Mouse (Mus musculus) heart, postnatal 25 days (tissue): ENCODE results near the gene Tchhl1. TPM values are rescaled to one million over a fixed set of nuclear protein-coding genes. Genes with fewer than 3 reads are reported as not detected.
"Not testable (repeated sequence)": the region's sequence is repeated elsewhere in the genome, so short reads cannot be mapped to it uniquely, and the experiment has no call there.

Source experiments
- DNase-seq: peaks from one replicate; pipeline ENCODE4 v3.0.0; 2022; ENCODE audit warnings: low spot score
- intact Hi-C: fragments of 180-260 bp; cut with DNase I; formaldehyde crosslinking; loops from one replicate; pipeline ENCODE4 v1.15.1; 2025
- total RNA-seq, 2 experiments: library from RNA; stranded (reverse); gene quantifications; 2 replicates each; pipeline ENCODE4 v1.2.3; 2021

Tchhl1 gene
- total RNA-seq = not detected

DNA sequence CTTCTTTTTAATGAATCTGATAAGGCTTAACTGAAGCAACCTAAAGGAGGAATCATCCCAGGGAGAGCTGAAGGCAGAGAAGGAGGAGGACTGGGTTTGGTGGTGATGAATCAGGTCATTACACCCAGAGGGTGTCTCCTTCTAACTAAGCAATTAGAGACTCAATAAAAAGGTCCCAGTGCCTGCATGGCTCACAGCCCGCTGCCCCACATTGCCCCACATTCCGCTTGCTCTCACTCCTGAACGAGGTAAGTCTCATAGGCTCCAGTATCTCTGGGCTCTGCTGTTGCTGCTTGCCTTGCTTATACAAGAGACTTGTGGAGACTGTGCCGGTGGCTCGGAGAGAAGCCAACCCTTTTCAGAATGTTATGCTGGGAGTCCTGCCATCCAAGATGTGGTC lies at the start of gene Tchhl1:
TSS of gene Tchhl1 (plus strand) at position 194 of the 400 bp plus-strand sequence.
- intact Hi-C loops = no loop called here
- DNase-seq = no peak

DNA sequence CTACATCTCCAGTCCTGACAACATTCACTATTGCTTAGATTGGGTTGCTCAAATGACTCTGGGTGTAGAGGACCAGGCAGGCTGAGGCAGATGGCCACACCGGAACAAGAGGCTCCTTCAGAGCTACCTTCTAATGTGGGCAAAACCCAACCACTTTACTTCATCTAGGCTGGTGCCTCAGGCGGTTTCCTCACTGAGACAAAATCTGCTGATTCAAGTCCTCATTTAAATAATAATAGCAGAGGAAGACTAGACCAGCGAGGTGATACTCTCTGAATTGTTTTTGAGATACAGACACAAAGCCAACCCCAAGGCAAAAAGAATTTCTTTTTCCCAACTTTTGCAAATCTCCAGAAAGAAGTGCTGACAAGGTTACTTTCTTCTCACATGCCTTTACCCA lies 36.9 kb upstream of the Tchhl1 start:
- intact Hi-C loops = no loop called here

GRCm38 (mm10) chr3:93442030-93442429 lies 26.5 kb upstream of the Tchhl1 start, which contains the start of gene Tchh:
TSS of gene Tchh (plus strand) at chr3:93442330.
- DNase-seq = no peak
- intact Hi-C loops = no loop called here

More for the DNA sequence above, 36.9 kb upstream of the Tchhl1 start:
- no peak for DNase-seq

DNA sequence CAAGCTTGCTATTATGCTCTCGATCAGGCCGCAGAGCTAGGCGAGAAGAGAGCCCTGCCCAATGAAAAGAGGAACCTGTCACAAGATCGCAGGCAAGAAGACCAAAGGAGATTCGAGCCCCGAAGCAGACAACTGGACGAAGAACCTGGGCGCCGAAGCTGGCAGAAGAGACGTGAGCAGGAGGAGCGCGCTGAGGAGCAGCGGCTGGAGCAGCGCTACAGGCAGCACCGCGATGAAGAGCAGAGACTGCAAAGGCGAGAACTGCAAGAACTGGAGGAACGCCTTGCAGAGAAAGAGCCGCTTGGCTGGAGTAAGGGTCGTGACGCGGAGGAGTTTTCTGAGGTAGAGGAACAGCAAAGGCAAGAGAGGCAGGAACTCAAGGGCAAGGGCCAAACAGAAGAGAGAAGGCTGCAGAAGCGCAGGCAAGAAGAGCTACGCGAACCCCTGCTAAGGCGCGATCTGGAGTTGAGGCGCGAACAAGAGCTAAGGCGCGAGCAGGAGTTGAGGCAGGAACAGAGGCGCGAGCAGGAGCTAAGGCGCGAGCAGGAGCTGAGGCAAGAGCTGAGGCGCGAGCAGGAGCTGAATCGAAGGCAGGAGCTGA lies 25.0 kb upstream of the Tchhl1 start:
- intact Hi-C loops = no loop called here
- DNase-seq = no peak

- intact Hi-C loops = no loop called here
- DNase-seq = peak; percentile 36
Observed at GRCm38 (mm10) chr3:93444343-93445164, 24.0 kb upstream of the Tchhl1 start.

GRCm38 (mm10) chr3:93445165-93445705 lies 23.3 kb upstream of the Tchhl1 start:
- intact Hi-C loops = no loop called here
- no peak for DNase-seq

GRCm38 (mm10) chr3:93446128-93446755 lies 22.3 kb upstream of the Tchhl1 start:
- intact Hi-C loops = no loop called here
- no peak for DNase-seq

DNA sequence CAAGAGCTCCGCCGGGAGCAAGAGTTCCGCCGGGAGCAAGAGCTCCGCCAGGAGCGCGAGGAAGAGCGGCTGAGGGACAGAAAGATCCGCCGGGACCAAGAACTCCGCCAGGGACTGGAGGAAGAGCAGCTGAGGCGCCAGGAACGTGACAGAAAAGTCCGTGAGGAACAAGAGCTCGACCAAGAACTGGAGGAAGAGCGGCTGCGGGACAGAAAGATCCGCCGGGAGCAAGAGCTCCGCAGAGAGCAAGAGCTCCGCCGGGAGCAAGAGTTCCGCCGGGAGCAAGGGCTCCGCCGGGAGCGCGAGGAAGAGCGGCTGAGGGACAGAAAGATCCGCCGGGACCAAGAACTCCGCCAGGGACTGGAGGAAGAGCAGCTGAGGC lies 21.8 kb upstream of the Tchhl1 start:
- intact Hi-C loops, DNase-seq: not testable (repeated sequence)

DNA sequence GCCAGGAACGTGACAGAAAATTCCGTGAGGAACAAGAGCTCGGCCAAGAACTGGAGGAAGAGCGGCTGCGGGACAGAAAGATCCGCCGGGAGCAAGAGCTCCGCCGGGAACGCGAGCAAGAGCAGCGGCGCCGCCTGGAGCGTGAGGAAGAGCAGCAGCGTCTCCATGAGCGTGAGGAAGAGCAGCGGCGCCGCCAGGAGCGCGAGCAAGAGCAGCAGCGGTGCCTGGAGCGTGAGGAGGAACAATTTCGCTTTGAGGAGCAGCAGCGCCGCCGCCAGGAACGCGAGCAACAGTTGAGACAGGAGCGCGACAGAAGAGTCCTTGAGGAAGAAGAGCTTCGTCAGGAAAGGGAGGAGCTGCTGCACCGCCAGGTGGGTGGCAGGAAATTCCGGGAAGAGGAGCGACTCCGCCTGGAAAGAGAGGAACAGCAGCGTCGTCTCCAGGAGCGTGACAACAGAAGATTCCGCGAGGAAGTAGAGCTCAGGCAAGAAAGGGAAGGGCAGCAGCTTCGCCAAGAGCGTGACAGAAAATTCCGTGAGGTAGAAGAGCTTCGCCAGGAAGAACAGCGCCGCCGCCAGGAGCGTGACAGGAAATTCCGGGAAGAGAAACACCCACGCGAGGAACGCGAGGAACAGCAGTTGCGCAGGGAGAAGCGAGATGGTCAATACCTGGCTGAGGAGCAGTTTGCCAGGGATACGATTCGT lies 21.3 kb upstream of the Tchhl1 start:
- intact Hi-C loops = no loop called here
- DNase-seq = no peak

DNA sequence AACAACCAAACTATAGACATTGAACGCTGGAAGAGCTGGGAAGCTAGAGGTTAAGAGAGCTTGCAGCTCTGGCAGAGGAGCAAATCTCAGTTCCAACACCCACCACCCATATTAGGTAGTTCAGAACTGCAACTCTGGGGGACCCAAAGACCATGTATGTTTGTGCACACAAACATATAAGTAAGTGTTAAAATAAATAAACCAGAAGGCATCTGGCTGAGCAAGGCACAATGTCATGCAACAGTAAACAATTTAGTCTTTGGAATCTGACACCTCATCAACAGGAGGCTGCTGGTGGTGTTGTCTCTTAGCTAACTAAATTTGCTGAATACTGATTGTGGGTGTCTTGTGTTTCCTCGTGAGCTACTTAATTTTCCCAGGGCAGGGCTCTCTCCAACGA lies 2.0 kb upstream of the Tchhl1 start:
- intact Hi-C loops = no loop called here
- DNase-seq = no peak

- no peak for DNase-seq
- intact Hi-C loops = no loop called here
Observed at GRCm38 (mm10) chr3:93467130-93467529, 1.4 kb upstream of the Tchhl1 start.

- intact Hi-C loops = no loop called here
Observed at GRCm38 (mm10) chr3:93469629-93470028, 1.1 kb downstream of the Tchhl1 start.

DNA sequence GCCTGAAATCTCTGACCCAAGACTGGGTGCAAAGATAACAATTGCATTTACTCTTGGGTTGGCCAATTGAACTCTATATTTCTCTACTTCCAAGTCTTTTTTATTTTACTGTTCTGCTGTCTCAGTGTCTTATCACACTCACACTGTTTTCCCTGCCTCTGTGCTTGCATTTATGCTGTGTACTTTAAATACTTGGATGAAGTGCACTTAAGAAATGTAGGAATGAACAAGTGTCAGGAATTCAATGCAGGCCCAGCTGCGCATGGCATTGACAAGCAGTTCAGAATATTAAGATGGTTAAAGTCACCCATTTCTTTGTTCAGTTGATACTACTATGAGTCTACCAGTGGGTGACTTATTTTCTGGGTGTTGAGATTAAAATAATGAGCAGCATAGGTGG lies 11.5 kb downstream of the Tchhl1 start:
- DNase-seq = no peak
- intact Hi-C loops = no loop called here

More at GRCm38 (mm10) chr3:93469629-93470028, 1.1 kb downstream of the Tchhl1 start:
- no peak for DNase-seq

DNA sequence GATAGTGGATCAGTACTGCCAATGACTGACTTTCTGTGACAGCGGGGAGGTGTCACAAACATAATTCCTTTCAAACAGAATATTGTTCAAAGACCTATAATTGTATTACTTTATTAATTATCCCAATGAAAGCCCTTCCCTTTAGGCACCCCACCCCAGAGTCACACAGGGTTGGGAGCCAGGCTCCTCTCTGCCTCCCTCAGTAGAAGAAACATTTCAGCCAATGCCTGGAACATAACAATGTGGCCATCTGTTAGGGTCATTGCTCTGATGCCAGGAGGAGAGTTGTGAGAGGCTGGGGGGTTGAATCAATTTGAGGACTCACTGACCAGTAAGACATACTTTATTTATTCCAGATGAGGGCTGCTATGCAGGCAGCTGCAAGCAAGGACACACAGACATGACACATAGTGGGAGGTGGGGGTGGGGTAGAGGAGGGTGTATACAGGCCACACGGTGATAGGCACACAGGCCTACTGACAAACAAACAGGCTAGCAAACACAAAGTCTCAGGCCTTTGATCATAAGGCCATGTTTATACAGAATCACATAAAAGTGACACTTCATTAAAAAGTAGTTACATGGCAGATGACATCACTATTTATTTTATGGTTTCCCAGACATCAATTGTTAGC lies 13.5 kb downstream of the Tchhl1 start:
- intact Hi-C loops = no loop called here
- no peak for DNase-seq

DNA sequence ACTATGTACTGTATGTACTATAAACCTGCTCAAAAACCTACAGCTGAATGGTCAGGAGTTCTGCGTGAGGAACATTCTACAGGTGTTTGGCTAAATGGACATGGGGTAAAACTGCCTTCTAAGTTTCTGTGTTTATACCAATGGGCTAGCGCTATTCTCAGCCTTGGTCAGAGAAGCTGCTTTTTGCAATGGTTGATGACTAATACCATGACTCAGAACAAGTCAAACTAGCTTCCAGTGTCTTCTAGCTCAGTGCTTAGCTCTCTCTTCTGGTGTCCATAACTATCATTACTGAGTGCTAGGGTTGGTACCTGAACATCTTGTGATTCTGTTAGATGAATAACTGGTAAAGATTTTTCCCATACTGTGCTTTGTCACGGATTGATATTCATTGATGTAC lies 17.1 kb downstream of the Tchhl1 start:
- intact Hi-C loops = no loop called here

GRCm38 (mm10) chr3:93488541-93488940 lies 20.0 kb downstream of the Tchhl1 start:
- intact Hi-C loops = no loop called here
- no peak for DNase-seq

More for the DNA sequence above, 17.1 kb downstream of the Tchhl1 start:
- no peak for DNase-seq

DNA sequence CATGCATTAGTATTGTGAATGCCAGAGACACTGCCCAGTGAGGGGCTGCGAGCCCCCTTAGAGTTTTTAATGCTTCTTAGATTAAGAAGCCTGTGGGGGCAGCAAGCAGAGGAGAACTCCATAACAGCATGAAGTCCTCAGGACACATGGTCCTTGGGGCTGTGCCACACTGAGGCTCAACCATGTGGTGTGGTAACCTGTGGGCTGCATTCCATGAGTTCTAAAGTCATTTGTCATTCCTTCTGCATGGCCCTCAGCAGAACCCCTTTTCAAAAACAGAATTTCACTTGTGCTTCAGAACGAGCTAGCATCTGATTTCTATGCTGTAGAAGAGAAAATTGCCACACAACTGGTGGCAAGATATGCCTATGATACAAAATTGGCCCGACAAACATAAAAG lies 23.6 kb downstream of the Tchhl1 start:
- DNase-seq = no peak
- intact Hi-C loops = no loop called here

DNA sequence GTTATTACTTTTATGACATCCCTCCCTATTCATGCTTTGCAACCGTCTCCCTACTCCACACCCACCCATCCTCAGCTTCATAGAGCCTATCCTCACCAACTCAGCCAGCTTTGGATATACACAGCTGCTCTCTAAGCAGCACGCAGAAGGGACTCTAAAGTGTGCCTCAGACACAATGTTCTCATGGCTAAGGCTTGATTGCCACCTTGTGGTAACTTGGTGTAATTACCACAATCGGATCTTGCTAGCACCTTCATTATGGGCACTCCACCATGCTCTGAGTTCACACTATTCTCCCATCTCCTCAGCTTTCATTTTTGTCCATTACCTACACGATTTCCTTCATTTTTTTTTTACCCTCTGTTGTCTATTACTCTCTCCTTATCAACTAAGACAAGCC lies 25.4 kb downstream of the Tchhl1 start:
- DNase-seq = no peak
- intact Hi-C loops = loop anchor here (1.0 kb wide), 2 partner anchors 132 to 364 kb away; no protein-coding TSS in a partner anchor

DNA sequence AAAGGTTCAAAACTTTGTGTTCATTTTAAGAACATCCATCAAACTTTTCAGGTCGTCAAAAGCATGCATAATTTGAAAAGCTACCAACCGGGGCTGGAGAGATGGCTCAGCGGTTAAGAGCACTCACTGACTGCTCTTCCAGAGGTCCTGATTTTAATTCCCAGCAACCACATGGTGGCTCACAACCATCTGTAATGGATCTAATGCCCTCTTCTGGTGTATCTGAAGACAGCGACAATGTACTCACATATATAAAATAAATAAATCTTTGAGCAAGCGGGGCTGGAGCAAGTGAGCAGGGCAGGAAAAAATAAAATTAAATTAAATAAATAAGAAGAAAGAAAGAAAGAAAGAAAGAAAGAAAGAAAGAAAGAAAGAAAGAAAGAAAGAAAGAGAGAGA lies 26.2 kb downstream of the Tchhl1 start:
- DNase-seq = not testable (repeated sequence)
- intact Hi-C loops = loop anchor here (1.0 to 5.0 kb wide), 3 partner anchors 132 to 382 kb away; no protein-coding TSS in a partner anchor
